Comparison of ENCODE assay signal across 8 mouse cellular contexts in genomic region chr10:62338626-62339025, GRCm38 (mm10). TPM values are rescaled to one million over a fixed set of nuclear protein-coding genes. Genes with fewer than 3 reads are reported as not detected.
A peak's percentile ranks its signal among the peaks of the same experiment; 100 is the strongest.
DNase-seq lines count a peak whose midpoint lies in the region; ATAC-seq and TF ChIP-seq lines count a peak whose summit lies in the region.

No protein-coding gene starts in this region.

- H3K36me3 ChIP-seq in C2C12 (ENCODE audit: control insufficient read depth, insufficient read depth) = no peaks in the 10 kb centered on the region
- 0 out of 2 replicates have a peak, but pooled peaks cover 2% of the 10 kb centered on the region for H3K36me3 ChIP-seq in heart, embryonic 16.5 days (ENCODE audit: control insufficient read depth, insufficient read depth)

- H3K27ac ChIP-seq in heart, embryonic 16.5 days (ENCODE audit: low read length) = peak overlapping the region; percentile 93
- no peak overlapping the region for H3K27ac ChIP-seq in olfactory bulb, adult 2 months (ENCODE audit: insufficient read depth, low read depth, low read length)

- peak overlapping the region; percentile 94 for H3K9ac ChIP-seq in heart, embryonic 16.5 days (ENCODE audit: low read length)

- H3ac ChIP-seq in C2C12 (ENCODE audit: control insufficient read depth, insufficient read length, low read depth) = peak overlapping the region; percentile 79

- intact Hi-C loops in gastrocnemius, postnatal 14 days (cut with DNase I; ENCODE audit: low total_unique reads) = loop anchor here (5.0 kb wide), 1 partner anchor 61 kb away; no protein-coding TSS in a partner anchor

- H3K27me3 ChIP-seq in C2C12 (ENCODE audit: control insufficient read depth, insufficient read depth, insufficient read length) = no peaks in the 10 kb centered on the region
- no peaks in the 10 kb centered on the region for H3K27me3 ChIP-seq in heart, embryonic 16.5 days (ENCODE audit: control insufficient read depth, insufficient read depth, low read length)

- H3K9me3 ChIP-seq in heart, embryonic 16.5 days (replicated peaks; ENCODE audit: control insufficient read depth, low read length) = no peaks in the 10 kb centered on the region

- no peak for TF ChIP-seq CTCF in C2C12 (IDR thresholded peaks at IDR 0.05; ENCODE audit: control insufficient read depth, insufficient read depth, insufficient read length)
- TF ChIP-seq CTCF in olfactory bulb, adult 2 months (IDR thresholded peaks at IDR 0.05; ENCODE audit: insufficient read depth, low read depth, low read length) = no peak

- peaks cover 47% of the 10 kb centered on the region for H3K4me1 ChIP-seq in heart, embryonic 16.5 days (ENCODE audit: control insufficient read depth, insufficient read depth, low read length)
- H3K4me1 ChIP-seq in olfactory bulb, adult 2 months (ENCODE audit: control insufficient read depth, insufficient read depth, low read length) = peaks cover 35% of the 10 kb centered on the region

- peaks cover 70% of the 10 kb centered on the region for H3K79me2 ChIP-seq in C2C12 (ENCODE audit: control insufficient read depth, insufficient read depth)

- H3K4me3 ChIP-seq in C2C12 (ENCODE audit: insufficient read depth, poor library complexity, severe bottlenecking) = peak overlapping the region; percentile 83
- peak overlapping the region; percentile 69 for H3K4me3 ChIP-seq in heart, embryonic 16.5 days (ENCODE audit: low read length)
- peak overlapping the region; percentile 44 for H3K4me3 ChIP-seq in olfactory bulb, adult 2 months (ENCODE audit: insufficient read depth, low read depth, low read length)

- peak; percentile 8; the same call in 1 of the 2 replicates for ATAC-seq in heart, embryonic 16.5 days (replicated peaks; ENCODE audit: extremely low read depth, insufficient read depth, low FRiP score)

- WGBS in heart, embryonic 16.5 days = 24% methylated on average over 5 of the region's 5 CpGs
- 36% methylated on average over 5 of the region's 5 CpGs for WGBS in olfactory bulb, adult 2 months

- peak; percentile 75 for DNase-seq in R1 (ENCODE audit: low read depth, low spot score)
- DNase-seq in kidney, postnatal 36 days = peak; percentile 65
- DNase-seq in layer of hippocampus, adult 9-10 months (ENCODE audit: low spot score) = no peak
- no peak for DNase-seq in right cerebral cortex, adult 2 months (ENCODE audit: low spot score in 2 of 2)
- DNase-seq in gastrocnemius, postnatal 14 days = no peak

- H3K4me2 ChIP-seq in heart, embryonic 16.5 days (ENCODE audit: low read depth, low read length) = peak overlapping the region; percentile 67

- peaks cover 40% of the 10 kb centered on the region for H3K79me3 ChIP-seq in C2C12 (ENCODE audit: low read depth)

- no peak for TF ChIP-seq POLR2A in olfactory bulb, adult 2 months (IDR thresholded peaks at IDR 0.05; ENCODE audit: insufficient read depth, low read depth, low read length)

TF ChIP-seq in C2C12, 6 proteins besides CTCF, POLR2A, EP300 and RAD21:
- no peak for TF ChIP-seq USF1 (IDR thresholded peaks at IDR 0.05; ENCODE audit: low read depth)
- no peak for TF ChIP-seq MAX (IDR thresholded peaks at IDR 0.05)
- TF ChIP-seq CEBPB (IDR thresholded peaks at IDR 0.05; ENCODE audit: low read depth) = no peak
- no peak for TF ChIP-seq MYOD1 (IDR thresholded peaks at IDR 0.05; ENCODE audit: control insufficient read depth, insufficient read length, low read depth)

RNA-seq across cellular contexts. Expression of gene Hk1, which starts 41.1 kb away (rescaled TPM):
- 65.7 TPM for polyA plus RNA-seq in C2C12 (2012; fragmentation: generic; extraction: Trizol)
- polyA plus RNA-seq in heart, embryonic 16.5 days (2015; fragmentation: Nextera tagmentation; extraction: Ambion mirVana) = 232 and 240 TPM in 2 replicates
- 296 TPM in 1 of 2 replicates, not detected in the other for polyA plus RNA-seq in olfactory bulb, adult 2 months (2012; ENCODE audit: insufficient read depth, insufficient read length, low replicate concordance, missing spikeins)
- total RNA-seq in gastrocnemius, postnatal 14 days (2021) = 10 to 100 TPM; 12.6 to 16.3 TPM

Comparison
In these comparisons a context has a peak if more than half of its experiments do, and no peak if none do; other contexts are left out.
1. DNase-seq: peak in R1 (single experiment) and kidney, postnatal 36 days (2 of 2); none in layer of hippocampus, adult 9-10 months (single experiment), right cerebral cortex, adult 2 months (0 of 2) and gastrocnemius, postnatal 14 days (single experiment).
2. Peak in every context shown above with its lines, with median percentiles within 50 percentile points of each other: H3K4me3 ChIP-seq.